Mouse (Mus musculus) adrenal gland, adult 8-10 months (tissue): ENCODE results near the gene Ltc4s. TPM values are rescaled to one million over a fixed set of nuclear protein-coding genes. Genes with fewer than 3 reads are reported as not detected.

Experiments
- DNase-seq: peaks from one replicate; pipeline ENCODE4 v3.0.0; 2022
- total RNA-seq, 4 experiments: library from RNA; stranded (reverse); gene quantifications; 2 replicates each; pipeline ENCODE4 v1.2.4; 2022

Gene Ltc4s
- total RNA-seq, 4 experiments from 2014 or later: 8.3 to 28.7 (median 11.8) TPM

DNA sequence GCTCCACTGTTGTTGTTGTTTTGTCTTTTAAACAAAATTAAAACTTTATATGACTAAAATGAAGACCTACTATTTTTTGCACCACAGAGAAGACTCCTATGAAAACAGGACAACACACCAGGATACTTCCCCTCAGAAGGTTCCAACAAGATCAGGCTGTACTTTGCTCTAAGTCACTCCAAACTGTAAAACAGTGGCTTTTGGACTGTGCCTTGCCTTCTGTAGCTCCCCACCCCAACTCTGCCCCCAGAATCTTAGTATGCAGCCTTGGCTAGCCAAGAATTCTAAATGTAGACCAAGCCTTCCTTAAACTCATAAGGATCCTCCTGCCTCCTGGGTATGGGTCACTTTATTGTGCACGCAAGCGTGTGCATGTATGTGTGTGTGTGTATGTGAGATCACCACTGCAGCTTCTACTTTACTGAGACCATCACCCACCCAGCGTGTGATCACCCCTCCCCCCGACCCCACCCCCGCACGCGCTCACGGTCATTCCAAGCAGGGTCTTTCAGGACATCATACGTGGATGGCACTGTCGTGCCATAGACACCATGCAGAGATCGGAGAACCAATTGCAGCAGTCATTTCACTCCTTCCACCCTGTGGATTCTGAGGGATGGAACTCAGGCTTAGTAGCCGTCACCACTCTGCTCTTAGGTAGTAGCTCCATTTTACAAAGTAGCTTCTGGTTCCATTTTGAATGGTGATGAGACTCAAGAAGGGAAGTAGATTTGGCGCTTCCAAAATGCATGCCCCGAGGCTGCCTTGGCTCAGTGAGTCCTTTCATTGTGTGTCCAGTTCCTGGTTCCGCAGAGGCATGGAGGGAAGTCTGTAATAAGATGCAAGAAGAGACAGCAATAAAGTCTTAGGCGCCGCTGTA, 14.4 kb downstream of the Ltc4s start:
- DNase-seq: no peak

DNA sequence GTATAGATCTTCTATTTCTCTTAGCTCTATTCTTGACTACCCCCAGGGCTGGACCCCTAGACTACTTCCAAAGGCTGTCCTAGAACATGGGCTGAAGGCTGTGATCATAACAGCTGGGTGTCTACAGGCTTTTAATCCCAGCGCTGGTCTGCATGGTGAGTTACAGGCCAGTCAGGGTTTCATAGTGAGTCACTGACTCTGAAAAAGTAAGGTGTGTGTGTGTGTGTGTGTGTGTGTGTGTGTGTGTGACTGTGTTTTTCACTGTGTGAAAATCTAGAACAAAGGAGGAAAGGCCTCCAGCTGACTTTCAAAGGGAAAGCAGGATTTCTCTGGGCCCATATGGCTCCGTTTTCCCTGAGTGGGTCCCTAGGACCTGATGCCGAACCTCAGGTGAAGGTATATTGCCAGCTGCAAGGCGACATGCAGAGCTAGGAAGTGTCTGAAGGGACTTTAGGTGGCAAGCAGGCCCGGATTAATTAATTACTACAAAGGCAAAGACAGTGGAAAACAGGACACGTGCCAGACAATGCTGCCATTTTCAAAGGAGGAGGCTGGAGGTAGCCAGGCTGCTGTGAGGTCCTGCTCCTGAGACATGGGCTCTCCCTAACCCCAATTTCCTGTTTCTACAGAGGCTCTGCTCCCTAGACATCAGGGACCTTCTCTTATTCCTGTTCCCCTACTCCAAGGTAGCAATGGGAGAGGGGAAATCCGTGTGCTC, 15.7 kb downstream of the Ltc4s start:
- DNase-seq: no peak

DNA sequence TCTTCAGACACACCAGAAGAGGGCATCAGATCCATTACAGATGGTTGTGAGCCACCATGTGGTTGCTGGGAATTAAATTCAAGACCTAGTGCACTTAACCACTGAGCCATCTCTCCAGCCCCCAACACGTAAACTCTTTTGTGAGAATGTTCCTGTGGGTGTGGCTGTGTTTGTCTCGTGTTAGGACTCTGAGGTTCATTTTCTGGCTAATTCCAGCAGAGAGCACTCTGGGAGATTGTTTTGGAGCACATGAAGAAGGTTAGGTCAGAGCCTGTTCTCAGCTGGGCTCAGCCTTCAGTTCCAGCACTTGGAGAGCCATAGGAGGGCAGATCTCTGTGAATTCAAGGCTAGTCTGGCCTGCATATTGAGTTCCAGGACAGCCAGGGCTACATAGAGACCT, 18.6 kb downstream of the Ltc4s start:
- no peak for DNase-seq

DNA sequence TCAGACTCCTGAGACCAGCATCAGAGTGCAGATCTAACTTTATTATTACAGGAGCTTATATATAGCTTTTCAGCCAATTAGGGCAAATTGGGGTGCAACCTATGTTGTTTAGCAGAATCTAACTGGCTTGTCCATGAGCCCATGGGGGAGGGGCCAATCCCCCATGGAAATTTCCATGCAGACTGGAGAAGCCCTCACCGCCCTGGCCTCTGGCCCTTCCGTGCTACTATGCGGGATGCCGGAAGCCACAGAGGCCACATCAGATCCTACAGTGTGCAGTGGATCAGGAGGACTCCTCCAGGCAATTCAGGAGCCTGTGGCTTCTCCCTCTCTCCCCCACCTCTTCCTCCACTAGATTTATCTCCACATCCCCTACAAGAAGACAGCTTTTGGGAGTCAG, 20.6 kb downstream of the Ltc4s start:
- DNase-seq: no peak

DNA sequence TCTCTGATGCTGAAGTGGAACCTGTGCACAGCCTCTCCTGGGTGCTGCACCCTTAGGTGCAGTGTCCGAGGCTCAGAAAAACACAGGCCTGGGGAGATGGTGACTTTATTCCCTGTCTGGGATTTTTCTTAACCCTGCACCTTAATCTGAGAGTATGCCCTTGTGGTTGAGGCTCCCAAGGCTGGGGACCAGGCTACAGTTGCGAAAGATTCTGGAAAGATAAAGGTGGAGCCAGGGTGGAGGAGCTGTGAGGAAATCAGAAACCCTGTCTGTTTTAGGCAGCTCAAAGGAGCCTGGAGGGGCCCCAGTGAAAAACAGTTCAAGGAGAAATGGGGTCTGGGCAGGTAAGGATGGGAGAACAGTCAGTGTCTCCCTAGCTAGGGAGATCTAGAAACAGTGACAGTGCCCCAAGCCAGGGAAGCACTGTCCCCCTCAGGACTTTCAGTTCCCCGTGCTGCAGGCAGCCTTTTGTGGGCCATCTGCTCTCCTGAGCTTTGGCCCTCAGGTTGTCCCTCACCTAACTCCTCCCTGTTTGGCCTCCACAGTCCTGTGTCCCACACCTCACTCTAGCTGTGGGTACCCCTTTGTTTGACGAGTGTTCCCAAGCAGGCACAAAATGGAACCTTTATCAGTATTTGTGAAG, 21.6 kb downstream of the Ltc4s start:
- no peak for DNase-seq

DNA sequence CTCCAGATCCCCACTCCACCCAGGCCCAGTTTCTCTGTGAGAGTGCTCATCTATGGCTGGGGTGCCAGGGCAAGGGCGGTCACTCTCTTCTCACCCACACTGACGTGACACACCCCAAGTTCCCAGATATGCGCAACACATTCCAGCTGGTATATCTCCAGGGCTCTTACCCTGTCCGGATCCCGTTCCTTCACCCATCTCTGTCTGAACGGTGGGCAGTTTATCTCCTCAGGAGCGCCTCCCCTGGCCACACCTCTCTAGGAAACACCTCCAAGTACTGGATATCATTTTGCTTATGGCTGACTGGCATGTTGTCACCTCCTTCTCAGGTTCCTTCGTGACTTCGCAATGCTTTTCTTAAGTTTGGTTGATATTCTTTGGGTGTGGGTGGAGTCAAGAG, 22.8 kb downstream of the Ltc4s start:
- DNase-seq: no peak

DNA sequence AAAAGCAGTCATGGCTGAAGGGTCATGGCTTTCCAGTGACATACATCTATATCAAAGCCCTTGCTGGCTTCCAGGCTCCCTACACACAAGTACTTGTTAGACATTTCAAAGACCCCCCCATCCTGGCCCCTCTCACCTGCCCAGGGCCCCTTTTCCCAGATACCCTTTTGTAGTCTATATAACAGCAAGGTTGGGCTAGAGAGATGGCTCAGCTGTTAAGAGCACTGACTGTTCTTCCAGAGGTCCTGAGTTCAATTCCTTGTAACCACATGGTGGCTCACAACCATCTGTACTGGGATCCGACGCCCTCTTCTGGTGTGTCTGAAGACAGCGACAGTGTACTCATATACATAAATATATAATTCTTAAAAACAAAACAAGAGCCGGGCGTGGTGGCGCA, 23.8 kb downstream of the Ltc4s start:
- no peak for DNase-seq

DNA sequence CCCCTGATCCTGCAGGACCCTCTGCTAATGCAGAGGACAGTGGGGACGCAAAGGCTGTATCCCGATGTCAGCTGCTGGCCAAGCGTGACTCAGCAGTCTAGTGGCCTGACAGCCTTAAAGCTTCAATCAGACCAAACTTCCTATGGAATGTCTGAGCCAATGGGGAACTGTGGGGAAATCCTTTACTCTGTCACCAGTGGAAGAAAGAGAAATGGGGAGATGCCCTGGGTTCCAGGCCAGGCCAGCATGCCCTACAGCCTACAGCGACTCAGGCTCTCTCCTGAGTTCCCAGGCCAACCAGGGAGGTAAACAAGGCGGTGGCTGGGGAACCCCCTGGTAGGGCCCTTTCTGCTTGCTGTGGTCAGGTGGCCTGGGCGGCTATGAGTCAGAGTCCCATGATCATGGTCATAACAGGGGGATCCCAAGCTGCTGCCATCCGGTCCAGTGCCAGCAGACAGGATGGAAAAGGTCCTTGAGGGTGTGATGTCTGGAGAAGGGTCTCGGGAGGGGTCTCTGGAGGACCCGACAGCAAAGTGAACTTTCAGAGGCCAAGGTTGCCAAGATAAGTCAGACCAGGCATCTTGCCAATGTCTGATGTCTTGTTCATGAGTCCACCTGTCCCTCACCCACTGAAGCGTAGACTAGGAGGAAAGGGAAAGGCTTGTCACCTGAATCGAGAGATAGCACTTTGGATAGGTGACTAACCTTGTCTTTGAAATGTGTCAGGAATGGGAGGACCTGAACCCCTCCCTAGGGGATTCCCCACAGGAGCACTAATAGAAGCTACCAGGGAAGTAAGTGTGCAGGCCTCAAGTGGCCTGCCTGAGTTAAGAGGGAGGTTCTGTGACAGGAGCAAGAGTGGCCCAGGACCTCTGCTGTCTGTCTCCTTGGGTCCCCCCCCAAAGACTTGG, 25.3 kb downstream of the Ltc4s start:
- peak; percentile 93 for DNase-seq

DNA sequence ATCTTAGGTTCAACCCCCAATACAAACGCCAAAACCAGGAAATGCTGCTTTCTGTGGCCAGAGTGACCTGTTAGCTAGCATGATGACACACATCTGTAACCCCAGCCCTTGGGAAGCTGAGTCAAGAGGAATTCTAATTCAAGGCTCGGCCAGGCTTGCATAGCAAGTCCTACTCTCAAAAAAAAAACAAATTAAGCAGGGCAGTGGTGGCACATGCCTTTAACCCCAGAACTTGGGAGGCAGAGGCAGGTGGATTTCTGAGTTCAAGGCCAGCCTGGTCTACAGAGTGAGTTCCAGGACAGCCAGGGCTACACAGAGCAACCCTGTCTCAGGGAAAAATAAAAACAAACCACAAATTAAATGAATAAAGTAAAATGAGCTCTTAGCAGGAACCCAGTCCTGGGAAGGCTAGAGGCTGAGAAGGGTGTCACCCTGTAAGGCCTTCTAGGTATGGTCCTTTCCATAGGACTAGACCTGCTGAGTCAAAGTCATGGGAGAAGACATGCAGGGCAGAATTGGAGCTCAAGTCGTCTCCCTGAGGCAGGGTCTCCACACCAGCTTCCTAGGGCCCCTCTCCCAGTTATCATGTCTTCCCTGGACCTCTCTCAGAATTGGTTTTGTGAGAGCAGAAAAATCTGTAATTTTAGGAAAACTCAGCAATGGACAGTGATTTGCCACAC, 26.2 kb downstream of the Ltc4s start:
- no peak for DNase-seq

DNA sequence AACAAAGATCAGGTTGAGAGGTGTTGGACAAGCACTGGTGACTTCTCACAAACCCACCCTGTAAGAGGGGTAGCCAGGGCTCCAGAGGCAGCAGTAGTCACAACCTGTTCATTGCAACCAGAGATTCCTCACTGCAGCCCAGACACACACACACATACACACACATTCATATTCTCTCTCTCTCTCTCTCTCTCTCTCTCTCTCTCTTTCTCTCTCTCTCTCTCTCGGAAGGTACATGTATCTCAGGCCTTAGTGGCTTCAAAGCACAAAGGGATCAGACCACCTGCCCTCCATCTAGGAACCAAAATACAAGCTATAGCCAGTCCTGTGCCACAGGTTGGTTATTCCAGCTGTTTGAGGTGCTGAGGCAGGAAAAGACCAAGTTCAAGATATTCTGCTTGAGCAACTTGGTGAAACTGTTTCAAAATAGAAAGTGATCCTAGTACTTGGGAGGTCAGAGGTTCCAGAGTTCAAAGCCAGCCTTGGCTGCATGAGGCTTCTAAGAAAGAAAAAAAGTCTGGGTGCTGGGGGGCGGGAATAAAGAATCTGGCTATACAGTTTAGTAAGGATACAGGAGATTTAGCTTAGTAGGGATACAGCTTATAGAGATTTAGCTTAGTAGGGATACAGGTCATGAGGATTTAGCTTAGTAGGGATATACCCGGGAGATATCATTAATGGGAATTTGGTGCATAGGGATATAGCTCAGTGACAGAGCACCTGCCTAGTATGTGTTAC, 26.9 kb downstream of the Ltc4s start:
- DNase-seq: no peak

DNA sequence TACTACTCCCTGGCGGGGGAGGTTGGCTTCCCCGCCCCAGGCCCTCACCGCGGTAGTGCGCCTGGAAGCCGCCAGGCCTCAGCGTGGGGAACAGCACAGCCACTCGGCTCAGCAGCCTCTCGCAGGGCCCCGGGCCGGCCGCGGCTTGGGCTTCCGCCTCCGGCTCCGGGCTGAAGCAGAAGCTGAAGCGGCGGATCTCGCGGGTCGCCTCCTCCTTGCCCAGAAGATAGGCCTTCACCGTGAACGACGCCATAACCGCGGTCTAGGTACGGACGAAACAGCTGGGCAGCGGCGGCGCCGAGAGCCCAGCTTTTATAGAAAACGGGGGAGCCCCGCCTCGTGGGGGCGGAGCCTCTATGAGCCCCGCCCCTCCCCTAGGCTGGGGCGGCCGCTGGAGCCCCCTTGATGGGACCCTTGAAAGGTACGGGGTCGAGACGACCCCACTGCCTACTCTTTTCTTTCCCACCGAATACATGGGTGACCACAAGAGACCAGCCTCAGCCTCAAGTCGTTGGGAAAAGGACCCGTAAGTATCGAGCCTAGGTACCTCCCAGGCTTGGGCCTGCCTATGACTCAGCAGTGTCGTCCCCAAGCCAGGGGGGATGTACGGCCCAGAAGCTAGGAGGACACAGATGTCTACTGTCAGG, 27.8 kb downstream of the Ltc4s start, which contains the start of the genes Sqstm1 and Mgat4b:
Gene Sqstm1, minus strand, starts transcription at position 323 of the 647 bp plus-strand sequence.
Gene Mgat4b, plus strand, starts transcription at position 386 of the 647 bp plus-strand sequence.
- peak; percentile 74 for DNase-seq

DNA sequence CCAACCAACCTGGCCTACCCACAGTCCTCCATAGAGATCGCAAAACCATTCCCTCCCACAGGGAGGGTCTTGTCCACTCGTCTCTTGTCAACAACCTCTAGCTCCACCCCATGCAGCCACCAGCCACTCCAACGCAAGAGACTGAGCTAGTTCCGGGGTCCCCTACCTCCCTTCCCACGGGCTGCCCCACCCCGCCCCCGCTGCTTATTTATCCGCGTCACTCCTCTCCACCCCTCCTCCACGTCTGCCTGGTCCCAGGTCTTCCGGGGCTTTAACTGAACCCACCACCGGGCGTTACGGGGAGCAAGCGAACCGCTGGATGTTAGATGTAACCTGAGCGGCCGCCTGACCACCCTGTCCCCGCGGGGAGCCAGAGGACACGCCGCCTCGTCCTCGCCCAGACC, 28.3 kb downstream of the Ltc4s start:
- peak; percentile 89 for DNase-seq

DNA sequence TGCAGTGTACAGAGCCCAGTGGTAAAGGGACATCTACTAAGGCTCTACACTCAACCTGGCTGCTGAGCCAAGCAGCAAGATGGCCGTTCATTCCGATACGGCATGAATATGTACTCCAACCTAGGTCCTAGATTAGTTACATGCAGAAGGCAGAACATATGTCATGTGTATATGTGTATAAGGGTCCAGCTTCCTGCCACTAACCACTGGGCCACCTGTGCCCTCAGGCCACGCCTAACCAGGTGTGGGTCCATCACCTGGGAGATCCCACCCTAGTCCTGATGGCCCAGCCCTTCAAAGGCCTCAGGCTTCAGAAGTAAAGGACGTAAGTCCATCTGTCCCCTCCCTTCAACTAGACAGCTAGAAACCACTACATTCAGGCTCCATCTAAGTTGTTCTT, 30.4 kb downstream of the Ltc4s start:
- DNase-seq: no peak

DNA sequence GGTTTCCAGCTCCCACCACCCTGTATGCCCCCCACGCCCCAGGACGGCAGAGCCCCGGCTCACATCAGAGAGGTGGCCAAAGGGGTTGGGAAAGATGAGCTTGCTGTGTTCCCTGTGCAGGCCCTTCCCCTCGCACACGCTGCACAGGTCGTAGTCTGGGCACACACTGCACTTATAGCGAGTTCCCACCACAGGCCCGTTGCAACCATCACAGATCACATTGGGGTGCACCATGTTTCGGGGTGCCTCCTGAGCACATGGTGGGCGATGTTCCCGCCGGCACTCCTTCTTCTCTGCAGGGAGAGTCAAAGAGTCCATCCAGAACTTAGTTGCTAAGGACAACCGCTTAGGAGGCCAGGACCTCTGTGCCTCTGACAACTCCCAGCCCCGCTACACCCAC, 31.1 kb downstream of the Ltc4s start:
- no peak for DNase-seq

DNA sequence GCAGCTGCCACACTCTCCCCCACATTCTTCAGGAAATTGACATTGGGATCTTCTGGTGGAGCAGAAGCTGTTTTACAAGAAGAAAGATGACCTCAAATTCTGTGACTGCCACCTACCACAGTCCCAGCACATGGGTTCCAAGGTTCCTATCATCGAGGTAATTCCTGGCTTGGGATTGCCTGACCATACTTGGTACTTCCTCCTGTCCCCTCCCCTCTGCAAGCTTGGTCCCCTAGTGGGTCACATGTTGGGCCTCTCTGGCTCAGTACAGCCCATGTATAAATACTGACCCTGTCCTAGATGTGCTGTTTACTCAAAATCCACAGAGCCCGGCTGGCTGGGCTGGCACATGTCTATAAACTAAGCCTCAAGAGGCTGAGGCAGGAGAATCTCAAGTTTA, 32.4 kb downstream of the Ltc4s start:
- DNase-seq: no peak

DNA sequence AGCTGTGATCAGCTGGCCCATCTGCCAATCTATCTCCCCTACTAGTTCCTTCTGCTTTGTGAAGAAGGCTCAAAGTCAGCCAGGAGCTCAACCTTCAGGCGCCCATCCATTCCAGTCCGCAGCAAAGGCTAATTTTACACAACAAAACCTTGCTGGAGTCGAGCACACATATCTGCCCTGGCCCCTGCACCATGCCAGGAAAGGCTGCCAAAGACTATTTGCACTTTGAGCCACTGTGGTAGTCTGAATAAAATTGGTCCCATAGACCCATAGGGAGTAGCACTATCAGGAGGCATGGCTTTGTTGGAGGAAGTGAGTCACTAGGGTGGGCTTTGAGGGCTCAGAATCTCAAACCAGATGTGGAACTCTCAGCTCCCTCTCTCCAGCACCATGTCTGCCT, 33.0 kb downstream of the Ltc4s start:
- no peak for DNase-seq

DNA sequence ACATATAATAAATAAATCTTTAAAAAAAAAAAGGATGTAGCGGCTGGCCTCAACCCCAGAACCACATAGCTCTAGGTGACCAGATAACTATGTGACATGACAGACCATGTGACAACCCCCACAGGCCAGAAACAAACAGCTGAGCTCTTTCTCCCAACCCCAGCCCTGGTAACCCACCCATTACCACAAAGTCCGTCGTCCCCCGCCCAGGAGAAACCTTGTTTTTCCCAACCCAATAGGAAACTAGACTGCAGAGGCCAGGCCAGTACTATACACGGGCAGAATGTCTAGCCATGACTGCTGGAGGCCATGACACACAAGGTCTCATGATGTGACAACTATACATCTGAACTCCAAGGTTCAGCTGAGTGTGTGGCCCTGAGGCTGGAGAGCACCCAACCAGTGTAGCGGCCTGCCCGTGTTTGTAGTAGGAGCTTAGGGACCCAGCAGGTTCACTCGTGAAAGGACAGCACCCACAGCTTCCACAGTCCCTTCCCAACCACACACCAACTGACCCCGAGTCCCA, 35.1 kb downstream of the Ltc4s start:
- DNase-seq: no peak

DNA sequence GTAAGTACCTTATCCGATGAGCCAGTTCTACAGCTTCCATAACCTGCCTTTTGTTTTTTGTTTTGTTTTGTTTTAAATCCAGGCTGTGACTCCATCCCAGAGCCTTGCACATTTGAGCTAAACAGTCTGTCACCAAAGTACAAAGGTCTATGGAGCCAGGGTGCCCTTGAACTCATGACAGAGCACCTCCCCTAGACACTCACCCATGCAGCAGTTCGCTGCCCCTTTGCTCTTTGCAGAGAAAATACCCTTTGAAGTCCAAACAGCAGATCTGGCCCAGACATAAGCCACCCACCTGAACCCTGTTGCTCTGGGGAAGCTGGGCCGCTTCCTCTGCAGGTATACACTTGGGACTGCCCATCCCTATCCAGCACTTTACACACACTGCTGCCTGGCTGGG, 36.8 kb downstream of the Ltc4s start:
- no peak for DNase-seq

DNA sequence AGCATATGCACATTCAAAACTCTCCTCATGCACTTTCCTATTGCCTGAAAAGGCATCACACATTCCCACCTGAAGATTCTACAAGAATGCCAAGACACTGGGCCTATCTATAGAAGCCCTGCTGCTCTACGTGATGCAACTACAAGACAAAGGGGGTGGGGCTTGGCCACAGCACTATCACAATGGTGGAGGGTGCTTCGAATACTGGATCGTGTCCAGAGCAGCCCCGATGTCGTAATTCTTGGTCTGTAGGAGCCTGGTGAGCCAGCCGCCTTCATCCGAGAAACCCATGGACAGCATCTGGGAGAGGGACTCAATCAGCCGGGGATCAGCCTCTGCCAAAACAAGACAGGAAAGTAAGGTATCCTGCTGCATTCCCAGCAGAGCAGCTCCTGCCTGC, 37.8 kb downstream of the Ltc4s start:
- no peak for DNase-seq

DNA sequence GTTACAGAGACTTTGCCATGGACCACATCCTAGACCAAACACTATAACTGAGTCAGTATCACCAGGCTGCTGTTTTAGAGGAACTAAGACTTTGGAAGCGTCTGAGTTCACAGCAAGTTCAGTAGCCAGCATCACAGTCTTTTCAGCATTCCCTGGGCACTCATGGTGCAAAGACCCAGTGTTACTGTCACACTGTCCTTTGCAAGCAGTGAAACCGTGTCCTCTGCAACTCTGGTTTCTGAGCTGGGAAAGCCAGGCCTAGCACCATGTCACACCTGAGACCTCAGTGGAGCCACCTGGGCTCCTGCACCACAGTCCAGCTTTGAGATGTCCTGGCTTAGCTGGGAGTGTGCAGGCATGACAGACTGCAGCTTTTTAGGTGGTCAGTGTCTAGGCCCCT, 39.5 kb downstream of the Ltc4s start:
- no peak for DNase-seq
